Mouse (Mus musculus) urinary bladder, postnatal 10 days (tissue): ENCODE data around the gene Wdr62.
A peak's percentile ranks its signal among the peaks of the same experiment; 100 is the strongest.
"Not testable (repeated sequence)": the region's sequence is repeated elsewhere in the genome, so short reads cannot be mapped to it uniquely, and the experiment has no call there.

ENCODE experiments used
- DNase-seq: peaks from one replicate; pipeline ENCODE4 v3.0.0; 2022; ENCODE audit warnings: low spot score

The Wdr62 gene

DNA sequence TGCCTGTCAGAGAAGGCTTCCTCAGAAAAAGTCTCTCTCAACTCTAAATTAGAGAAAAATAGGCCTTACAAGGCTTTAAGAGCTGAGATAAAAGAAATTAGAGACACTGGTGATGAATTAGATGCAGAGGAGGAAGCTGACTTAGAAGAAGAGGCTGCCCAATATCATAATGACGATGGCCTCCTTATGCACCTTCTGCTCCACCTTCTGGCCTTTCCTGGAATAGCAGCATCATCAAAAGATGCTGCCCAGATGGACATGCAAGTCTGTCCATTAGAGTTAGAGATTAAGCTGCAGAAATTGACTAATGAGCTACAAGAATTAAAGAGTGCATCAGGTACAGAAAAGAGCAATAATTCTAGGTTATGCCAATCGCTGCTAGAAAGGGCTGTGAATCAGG, 74.8 kb downstream of the Wdr62 start:
- DNase-seq: no peak

DNA sequence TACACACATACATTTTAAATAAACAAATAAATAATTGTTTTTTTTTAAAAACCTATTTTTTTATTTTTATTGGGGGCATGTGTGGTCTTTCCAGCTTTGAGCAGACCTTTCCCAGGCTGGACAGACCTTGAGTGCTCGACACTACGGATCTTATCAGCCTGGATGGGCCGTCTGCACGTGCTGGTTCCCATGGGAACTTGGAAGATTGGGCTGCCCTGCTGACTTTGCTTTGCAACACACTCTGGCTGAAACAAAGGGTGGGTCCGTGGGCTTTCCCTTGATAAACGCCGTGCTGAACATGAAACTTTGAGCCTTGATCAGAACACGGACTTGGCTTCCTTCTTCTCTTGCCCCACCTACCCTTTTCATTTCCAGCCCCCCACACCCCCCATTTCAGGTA, 75.8 kb downstream of the Wdr62 start:
- no peak for DNase-seq

DNA sequence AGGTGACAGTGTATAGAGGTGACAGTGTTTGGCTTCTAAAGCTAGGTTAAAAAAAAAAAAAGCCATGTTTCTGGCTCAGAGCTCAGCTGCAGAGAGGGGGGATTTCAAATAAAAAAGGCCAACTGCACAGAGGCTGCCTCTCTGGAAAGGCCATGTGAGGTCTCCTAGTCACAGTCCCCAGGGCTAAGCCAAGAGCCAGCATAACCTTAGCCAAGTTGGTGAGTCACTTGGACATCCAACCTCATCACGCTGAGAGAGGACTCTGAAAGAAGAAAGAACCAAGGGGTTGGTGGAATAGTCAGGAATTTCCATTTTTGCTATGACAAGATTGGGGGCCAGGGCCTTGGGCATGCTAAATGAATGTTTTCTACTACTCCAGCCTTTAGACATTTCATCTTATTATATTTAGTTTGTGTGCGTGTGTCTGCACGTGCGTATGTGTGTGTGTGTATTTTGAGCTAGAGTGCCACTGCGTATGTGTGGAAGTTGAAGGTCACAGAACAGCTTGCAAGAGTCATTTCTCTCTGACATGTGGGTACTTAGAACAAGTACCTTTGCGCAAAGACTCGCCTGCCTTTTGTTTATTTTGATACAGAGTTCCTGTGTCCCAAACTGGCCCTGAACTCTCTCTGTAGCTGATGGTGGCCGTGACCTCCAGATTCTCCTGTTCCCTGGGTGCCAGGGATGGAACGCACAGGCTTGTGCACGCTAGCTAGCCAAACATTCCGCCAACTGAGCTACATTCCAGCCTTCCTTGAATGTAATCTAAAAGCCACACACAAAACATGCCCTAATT, 77.1 kb downstream of the Wdr62 start:
- DNase-seq: no peak

DNA sequence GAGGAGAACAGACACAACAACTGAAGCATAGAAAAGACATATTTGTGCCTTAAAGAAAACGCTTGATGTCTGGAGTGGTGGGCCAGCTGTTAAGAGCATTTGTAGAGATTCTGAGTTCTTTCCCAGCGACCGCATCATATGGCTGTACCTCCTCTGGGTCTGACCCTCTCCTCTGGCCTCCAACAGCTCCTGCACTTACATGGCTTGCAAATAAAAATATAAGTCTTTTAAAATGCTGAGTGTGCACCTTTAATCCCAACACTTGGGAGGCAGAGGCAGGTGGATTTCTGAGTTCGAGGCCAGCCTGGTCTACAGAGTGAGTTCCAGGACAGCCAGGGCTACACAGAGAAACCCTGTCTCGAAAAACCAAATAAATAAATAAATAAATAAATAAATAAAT, 79.6 kb downstream of the Wdr62 start:
- not testable (repeated sequence) for DNase-seq

DNA sequence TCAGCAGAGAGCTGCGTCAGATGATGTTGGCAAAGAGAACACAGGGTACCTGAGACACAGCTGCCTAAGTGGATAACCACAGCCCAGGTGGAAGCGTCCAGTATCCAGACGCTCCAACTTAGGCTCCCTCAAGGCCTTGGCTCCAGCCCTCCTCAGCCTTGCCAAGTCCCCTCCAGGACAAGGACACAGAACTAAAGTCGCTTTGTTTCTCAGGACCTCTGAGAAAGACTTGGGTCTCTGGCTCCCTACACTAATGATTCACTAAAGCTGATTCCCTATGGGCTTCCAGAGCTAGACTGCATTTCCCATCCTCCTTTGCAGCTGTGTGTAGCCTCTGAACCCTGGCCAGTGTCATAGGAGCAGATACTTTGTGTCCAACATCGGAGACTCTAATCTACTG, 80.0 kb downstream of the Wdr62 start:
- DNase-seq: no peak

DNA sequence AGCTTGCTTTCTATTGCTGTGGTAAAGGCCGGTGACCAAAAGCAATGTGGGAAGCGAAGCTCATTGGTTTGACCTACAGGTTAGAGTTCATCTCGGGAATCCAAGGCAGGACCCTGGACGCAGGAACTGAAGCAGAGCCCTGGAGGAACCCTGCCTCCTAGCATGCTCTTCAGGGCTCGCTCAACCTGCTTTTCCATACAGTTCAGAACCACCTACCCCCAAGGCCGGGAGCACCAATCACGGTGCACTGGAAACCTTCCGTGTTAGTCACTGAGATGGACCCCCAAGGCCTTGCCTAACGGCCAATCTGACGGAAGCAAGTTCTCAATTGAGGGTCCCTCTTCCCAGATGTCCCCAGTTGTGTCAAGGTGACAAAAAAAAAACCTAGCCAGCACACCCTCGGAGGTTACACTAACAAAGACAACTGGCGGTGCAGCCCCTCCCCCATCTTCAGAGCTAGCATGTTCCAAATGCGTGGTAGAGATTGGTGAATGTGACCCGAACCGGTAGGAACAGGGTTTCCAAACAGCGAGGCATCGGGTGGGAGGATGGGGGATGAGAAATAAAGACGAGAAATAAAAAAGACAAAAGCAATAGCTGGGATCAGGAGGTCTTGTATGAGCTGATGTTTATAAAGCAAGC, 80.6 kb downstream of the Wdr62 start:
- no peak for DNase-seq

DNA sequence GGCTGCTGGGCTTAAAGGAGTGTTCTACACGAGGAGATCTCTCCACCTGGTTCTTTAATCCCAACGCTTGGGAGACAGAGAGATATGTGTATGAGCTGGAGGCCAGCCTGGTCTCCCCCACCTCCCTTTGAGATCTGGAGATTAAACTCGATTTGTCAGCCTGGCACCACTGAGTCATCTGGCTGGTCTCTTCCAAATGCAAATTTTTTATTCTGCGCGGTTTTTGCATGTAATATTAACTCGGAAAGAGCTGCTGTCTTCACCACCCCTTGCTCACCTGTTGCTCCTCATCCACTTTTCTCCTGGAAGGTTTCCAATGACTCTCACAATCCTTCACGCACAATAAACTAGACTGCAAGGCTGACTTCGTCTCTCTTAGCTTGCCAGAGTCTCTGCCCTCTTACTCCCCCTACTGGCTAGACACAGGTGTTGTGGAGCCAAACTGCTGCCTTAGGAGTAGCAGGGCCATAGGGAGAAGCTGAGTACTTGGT, 81.7 kb downstream of the Wdr62 start, which contains the start of gene Capns1:
Gene Capns1 (minus strand): TSS at position 331 of the 491 bp plus-strand sequence.
- DNase-seq: no peak

DNA sequence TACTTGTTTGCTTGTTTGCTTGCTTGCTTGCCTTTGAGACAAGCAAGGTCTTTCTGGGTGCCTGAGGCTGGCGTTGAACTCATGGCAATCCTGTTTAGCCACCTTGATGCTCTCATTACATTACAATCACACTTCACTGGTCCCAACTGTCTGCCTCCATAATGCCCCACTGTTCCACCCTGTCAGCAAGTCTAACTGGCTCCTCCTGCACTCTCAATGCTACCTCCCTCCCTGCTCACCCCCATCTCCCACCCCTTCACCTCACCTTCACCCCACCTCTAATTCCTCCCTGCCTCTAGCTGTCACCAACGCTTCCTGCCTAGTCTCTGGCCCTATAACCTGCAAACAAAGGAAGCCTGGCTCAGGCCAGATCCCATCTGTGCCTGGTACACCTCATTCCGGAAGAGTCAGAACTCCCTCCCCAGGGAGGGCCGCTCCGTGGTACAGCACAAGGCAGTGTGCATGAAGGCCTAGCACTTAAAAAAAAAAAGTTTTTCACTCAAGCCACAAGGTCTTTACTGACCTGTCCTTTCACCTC, 82.6 kb downstream of the Wdr62 start:
- no peak for DNase-seq

DNA sequence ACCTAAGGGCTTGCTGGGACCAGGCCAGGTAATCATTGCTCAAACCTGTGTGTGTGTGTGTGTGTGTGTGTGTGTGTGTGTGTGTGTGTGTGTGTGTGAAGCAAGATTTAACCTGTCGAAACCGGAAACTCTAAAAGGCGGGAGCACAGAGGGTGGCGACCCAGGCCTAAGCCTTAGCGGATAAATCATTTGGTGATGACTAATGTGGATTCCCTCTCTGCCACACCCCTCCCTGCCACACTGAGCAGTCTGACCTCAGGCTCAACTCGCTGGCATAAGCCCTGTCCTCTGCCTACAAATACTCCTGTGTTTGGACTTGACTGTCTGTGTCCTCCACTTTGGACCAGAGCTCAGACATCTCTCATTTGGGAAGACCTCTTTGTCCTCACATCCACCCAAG, 84.0 kb downstream of the Wdr62 start:
- DNase-seq: no peak

DNA sequence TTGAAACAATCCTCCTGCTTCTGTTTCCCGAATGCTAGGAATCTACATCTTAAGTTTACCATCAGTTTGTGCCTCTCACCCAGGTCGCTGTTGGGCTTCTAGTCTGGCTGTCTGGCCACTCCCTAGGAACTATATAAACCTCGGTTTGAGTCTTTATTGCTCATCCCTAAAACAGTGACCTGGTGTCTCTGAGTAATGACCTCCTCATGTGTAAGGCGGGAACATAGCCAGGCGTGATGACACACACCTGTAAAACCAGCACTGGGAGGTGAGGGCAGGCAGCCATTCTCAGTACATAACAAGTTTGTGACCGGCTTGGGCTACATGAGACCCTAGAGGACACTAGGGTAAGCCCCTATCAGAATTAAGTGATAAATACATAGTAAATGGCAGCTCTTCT, 84.8 kb downstream of the Wdr62 start:
- no peak for DNase-seq

DNA sequence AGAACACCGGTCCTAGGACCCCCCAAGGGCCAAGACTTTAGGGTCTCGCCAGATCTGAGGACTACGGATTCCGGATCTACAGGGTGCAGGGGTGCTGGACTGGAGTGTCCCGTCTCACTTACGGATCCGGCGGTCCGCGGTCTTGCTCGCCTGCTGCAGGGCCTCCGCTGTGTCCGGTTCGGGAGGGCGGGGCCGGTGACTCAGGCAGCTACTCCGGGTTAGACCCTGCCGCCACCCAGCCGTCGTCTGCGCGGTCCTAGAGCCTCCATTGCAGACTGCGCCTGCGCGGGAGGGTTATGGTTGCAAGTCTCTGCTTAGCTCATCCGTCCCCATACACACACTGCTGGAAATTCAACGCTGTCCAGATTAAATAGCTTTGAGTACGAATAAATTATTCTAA, 85.3 kb downstream of the Wdr62 start:
- peak; percentile 82 for DNase-seq

DNA sequence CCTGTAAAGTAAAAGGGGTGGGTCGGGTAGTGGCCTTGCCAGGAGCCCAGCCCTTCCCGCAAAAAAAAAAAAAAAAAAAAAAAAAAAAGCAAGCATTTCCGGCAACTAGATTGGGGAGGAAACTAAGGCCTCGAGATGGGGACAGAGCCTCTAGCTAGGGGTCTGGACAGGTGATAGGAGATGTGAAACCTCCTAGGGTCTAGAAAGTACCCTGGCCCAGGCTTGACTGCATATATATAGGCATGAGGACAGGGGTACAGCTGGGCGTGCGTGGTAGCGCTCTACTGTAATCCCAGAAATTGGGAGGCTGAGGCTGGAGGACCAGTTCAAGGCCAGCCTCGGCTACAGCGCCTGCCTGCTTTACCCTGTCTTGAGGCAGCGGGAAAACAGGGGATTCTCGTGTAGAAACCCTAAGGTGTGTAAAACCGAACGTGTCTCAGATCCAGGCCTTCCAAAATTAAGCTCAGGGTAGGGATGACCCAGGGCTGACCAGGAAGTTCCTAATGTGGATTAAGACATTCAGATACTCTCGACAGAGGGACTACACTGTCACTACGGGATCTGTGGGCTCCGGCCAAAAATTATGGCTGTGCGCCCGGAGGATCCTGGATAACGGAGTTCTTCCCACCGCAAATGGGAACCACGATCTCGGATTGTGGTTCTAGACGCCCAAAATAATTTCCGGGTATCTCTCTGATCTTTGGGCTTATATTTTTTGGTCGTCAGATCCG, 86.0 kb downstream of the Wdr62 start:
- no peak for DNase-seq

DNA sequence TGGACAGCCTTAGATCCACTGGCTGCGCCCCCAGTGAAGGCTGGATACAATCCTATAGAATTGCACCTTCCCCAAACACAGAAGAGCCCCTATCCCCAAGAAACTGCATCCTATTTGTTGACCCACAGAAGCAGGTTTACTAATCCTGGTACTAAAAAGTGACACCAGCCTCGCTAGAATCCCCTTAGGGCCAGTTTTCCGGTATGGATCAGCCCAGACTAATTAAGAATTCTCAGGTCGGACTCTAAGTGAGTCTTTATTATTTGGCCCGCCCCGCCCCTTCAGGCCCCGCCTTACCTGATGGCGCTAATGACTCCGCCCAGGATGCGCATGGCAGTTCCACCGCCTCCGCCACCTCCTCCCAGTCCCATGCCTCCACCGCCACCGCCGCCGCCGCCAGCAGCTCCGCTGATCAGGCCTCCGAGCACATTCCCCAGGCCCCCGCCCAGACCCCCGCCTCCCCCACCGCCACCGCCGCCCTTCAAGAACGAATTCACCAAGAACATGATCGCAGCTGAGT, 86.6 kb downstream of the Wdr62 start:
- DNase-seq: no peak

DNA sequence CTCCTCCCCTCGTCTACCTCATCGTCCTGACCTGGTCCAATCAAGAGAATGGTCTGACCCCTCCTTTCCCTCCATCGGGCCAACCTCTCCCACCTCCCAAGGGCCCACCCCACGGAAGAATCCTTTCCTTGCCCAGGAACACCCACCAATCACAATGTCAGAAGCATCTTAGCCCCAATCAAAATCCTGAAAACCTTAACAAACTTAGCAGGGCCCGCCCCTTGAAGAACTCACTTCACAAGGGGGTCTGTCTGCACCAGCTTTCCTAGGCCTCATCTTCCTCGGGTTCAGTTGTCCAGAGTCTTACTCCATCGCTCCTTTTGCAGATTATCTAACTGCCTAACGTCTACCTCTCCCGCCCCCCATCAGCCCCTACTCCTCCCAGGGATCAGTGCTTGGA, 87.2 kb downstream of the Wdr62 start:
- DNase-seq: no peak

DNA sequence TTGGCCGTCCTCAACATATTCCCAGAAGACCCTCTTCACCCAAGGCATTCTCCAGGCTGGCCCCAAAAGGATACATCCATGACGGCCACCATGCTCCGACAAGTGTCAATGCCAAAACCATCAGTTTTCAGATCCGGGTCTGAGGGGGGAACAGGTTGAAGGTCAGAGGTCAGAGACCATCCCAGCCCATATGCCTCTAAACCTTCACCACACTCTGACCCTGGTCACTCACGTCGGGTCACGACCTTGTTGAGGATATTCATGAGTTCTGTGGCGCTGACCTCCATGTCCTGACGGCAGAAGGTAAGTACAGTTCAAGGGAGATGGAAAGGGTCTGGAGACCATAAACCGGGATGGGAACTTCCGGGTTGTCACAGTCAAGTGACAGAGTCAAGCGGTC, 88.1 kb downstream of the Wdr62 start:
- DNase-seq: no peak
